Mouse (Mus musculus) small intestine, adult 2 months (tissue): ENCODE data around the gene Olfml2a.

Experiments
- CTCF ChIP-seq: fragments of 200-500 bp; IDR thresholded peaks from 2 replicates; pipeline ENCODE4 v1.5.1; 2012; ENCODE audit warnings: low read depth, mild to moderate bottlenecking, control low read depth, inconsistent platforms, low read length, moderate library complexity, mixed read lengths; ENCODE audit not compliant: insufficient replicate concordance, insufficient read length; ENCODE audit errors: extremely low read depth
- POLR2A ChIP-seq: fragments of 200-500 bp; IDR thresholded peaks from 2 replicates; pipeline ENCODE4 v1.6.1; 2012; ENCODE audit warnings: low read depth, mild to moderate bottlenecking, control low read depth, inconsistent platforms, low read length, moderate library complexity

DNA sequence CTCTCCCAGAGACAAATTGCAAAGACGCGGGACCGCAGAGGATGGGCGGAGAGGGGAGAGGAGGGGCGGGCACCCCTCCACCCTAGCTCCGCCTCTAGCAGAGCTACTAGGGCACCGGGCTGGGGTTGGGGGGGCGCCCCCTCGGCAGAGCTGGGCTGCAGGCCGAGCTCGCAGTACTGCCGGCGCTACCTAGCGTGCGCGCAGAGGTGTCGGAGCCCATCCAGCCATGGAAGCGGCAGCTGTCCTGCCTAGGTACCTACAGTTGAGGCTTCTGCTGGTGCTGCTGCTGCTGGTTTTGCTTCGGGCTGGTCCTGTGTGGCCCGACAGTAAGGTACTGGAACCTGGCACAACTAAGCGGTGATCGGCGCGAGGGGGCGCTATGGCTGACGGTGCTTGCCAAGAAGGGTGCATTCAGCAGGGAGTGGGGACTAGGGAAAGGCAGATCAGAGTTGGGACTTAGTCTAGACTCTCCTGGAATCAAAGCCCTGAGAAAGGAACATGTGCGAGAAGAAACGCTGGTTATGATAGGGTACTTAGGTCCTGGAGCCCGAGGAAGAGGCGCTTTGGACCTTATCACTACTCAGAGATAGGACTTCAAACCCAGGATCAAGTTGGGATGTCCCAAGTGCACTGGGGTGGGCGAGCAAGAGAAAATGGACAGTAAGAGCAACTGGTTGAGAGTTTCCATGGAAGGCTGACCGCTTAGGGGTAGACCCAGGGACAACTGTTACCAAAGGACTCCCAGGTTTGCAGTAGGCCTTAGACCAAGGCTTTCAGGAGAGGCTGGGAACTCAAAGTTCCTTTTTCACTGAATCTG is at the start of gene Olfml2a:
- peak; percentile 59; the same call in 1 of the 2 replicates for TF ChIP-seq CTCF
- TF ChIP-seq POLR2A, result no peak
